Mouse (Mus musculus) ES-E14 (cell line): ENCODE measurements around the gene Dgkk.

Experiments used
- MAFK ChIP-seq: IDR thresholded peaks from 2 replicates; pipeline ENCODE4 v1.6.1; 2014; ENCODE audit warnings: mild to moderate bottlenecking, low read depth, low read length, inconsistent platforms; ENCODE audit not compliant: insufficient read depth
- ZNF384 ChIP-seq: IDR thresholded peaks from 2 replicates; pipeline ENCODE4 v1.6.1; 2012; ENCODE audit warnings: low read depth, low read length, inconsistent platforms

GRCm38 (mm10) chrX:6911047-6911446 lies 131.9 kb downstream of the Dgkk start:
- TF ChIP-seq MAFK (no peak), ZNF384 (peak; percentile 86)
